Mouse (Mus musculus): ENCODE results near the gene Slc4a8.

The Slc4a8 gene

GRCm38 (mm10) chr15:100777020-100778016, 15.8 kb downstream of the Slc4a8 start:
- TF ChIP-seq GATA4 (IDR thresholded peaks at IDR 0.05; ENCODE audit: insufficient replicate concordance, low read length) = no peak

- no peak for TF ChIP-seq GATA4 (IDR thresholded peaks at IDR 0.05; ENCODE audit: insufficient replicate concordance, low read length)
These were observed 18.3 kb downstream of the Slc4a8 start for GRCm38 (mm10) chr15:100779896-100780295.

GRCm38 (mm10) chr15:100783244-100783987, 21.9 kb downstream of the Slc4a8 start:
- TF ChIP-seq GATA4 (IDR thresholded peaks at IDR 0.05; ENCODE audit: insufficient replicate concordance, low read length) = no peak

DNA sequence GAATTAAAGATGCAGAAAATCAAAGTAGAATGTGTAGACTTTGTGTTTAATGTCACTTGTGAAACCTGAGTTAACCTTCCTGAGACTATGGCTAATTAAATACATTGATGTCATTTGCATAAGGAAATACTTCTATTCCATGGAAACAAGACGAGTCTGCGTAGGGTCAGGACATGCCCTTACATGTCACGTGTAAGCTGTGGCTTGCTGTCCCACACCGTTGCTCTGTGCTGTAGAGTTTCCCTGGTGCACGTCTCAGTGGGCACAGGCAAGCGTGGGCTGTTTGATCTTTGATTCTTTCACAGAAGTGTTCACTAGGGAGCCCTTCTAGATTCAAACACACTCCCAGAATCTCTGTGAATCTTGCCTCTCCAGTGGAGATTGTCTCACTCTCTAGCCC, 28.7 kb downstream of the Slc4a8 start:
- TF ChIP-seq GATA4 (IDR thresholded peaks at IDR 0.05; ENCODE audit: insufficient replicate concordance, low read length) = no peak

- TF ChIP-seq GATA4 (IDR thresholded peaks at IDR 0.05; ENCODE audit: insufficient replicate concordance, low read length) = no peak
These were observed 30.8 kb downstream of the Slc4a8 start for GRCm38 (mm10) chr15:100792324-100792723.

DNA sequence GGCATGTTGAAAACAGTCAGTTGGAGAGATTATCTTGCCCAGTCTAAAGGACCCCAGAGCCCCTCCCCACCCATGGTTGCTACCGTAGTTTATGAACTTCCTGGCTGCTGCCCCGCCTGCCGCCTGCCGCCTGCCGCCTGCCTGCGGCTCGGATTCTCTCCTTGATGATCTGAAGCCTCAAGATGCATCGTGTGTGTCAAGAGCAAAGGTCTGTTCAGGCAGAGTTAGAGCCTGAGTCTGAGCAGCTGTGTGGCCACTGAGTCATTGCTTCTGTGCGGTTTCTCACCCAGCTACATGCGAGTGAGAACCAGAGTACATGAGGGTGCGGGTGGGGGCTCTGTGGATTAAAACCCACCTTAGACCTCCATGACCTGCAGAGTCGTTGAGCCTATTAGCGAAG, 39.4 kb downstream of the Slc4a8 start:
- no peak for TF ChIP-seq GATA4 (IDR thresholded peaks at IDR 0.05; ENCODE audit: insufficient replicate concordance, low read length)

GRCm38 (mm10) chr15:100808062-100808461, 46.5 kb downstream of the Slc4a8 start:
- TF ChIP-seq GATA4 (IDR thresholded peaks at IDR 0.05; ENCODE audit: insufficient replicate concordance, low read length) = peak; percentile 80; the same call in 1 of the 2 replicates

DNA sequence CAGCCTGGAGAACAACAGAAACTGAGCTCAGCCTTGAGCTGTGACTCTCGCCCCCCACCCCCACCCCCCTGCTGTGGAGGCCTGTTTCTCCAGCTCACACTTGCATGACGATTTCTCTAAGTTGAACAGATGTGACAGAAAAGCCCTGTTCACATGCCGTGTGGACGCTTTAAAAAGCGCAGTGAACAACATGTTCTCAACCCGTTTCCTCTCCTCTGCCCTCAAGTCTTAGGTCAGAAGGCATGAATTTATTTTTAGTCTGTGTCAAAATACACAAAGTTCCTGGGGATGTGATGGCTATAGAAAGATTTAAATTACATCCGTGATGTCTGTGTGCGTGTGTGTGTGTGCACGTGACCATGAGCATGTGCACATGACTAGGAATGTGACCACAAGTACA, 46.9 kb downstream of the Slc4a8 start:
- no peak for TF ChIP-seq GATA4 (IDR thresholded peaks at IDR 0.05; ENCODE audit: insufficient replicate concordance, low read length)

DNA sequence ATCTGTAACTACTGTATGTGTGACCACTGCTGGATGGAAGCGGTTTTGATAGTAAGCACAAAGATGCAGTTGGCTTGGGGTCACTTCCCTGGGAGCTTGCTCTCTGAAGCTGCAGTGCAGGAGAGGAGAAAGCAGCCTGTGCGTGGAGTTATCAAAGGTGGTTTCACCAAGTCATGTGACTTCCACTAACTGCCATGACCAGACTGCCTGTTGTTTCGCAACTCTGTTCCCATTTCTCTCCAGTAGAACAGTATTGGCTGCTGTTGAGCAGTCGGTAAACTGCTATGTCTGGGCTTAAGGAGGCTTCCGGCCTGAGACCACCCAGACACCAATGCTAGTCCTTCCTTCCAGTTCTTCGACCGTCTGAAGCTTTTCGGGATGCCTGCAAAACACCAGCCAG, 48.7 kb downstream of the Slc4a8 start:
- no peak for TF ChIP-seq GATA4 (IDR thresholded peaks at IDR 0.05; ENCODE audit: insufficient replicate concordance, low read length)

- no peak for TF ChIP-seq GATA4 (IDR thresholded peaks at IDR 0.05; ENCODE audit: insufficient replicate concordance, low read length)
These were observed 52.0 kb downstream of the Slc4a8 start for GRCm38 (mm10) chr15:100813501-100813900.

GRCm38 (mm10) chr15:100814066-100814465, 52.5 kb downstream of the Slc4a8 start:
- TF ChIP-seq GATA4 (IDR thresholded peaks at IDR 0.05; ENCODE audit: insufficient replicate concordance, low read length) = no peak

DNA sequence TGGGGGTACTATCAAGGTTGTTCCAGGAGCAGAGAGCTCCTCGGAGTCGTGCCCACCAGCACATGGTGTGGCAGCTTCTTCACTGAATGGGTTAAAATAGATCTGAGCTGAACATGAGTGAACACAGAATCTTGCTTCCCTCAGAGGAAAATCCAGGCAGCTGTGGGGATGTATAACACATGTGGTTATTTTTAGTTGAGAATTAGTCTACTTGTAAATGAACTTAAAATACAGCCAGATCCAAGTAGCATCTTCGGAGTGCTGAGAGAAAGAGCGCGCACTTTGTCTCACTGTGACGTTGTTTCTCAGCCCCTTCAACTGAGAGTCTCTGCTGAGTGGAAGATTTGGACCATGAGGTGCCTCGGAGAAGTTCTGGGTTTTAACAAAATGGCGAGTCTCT, 53.8 kb downstream of the Slc4a8 start:
- TF ChIP-seq GATA4 (IDR thresholded peaks at IDR 0.05; ENCODE audit: insufficient replicate concordance, low read length) = no peak

GRCm38 (mm10) chr15:100818860-100819259, 57.3 kb downstream of the Slc4a8 start:
- no peak for TF ChIP-seq GATA4 (IDR thresholded peaks at IDR 0.05; ENCODE audit: insufficient replicate concordance, low read length)

- TF ChIP-seq GATA4 (IDR thresholded peaks at IDR 0.05; ENCODE audit: insufficient replicate concordance, low read length) = no peak
These were observed 60.3 kb downstream of the Slc4a8 start for GRCm38 (mm10) chr15:100821824-100822223.

DNA sequence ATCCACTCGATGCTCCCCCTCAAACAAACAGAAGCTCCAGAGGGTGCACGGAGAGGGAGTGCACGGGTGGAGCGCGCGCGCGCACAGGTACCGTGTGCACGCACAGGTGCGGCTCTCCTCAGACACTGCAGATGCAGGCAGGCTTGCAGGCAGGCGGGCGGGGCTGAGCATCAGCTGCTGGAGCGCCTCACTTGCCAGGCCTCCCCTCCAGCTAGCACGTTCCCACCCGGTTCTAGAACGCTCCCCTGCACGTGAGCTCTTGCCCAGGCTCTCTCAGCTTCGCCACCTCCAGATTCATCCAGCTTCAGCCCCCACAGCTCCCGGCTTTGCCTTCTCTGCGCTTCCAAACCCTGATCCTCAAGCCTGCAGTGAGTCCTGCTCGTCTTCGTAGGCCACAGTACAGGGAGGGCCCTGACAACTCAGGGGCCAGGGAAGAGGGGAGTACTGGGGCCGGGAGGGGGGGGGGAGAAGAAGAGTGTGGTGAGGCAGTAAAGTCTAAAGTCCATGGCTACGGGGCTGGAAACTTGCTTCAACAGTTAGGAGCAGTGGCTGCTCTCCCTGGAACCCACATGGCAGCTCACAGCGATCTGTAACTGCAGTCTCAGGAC, 63.8 kb downstream of the Slc4a8 start:
- TF ChIP-seq GATA4 (IDR thresholded peaks at IDR 0.05; ENCODE audit: insufficient replicate concordance, low read length) = no peak

All from liver, adult (tissue).